Mouse (Mus musculus): ENCODE measurements around the gene Pla2g6. TPM values are rescaled to one million over a fixed set of nuclear protein-coding genes. Genes with fewer than 3 reads are reported as not detected.

Pla2g6 gene
- total RNA-seq (2014; fragmentation: Nextera tagmentation) (26.7 and 34.4 TPM in 2 replicates), total RNA-seq (2017) (8.0 and 12.4 TPM in 2 replicates)

GRCm38 (mm10) chr15:79328058-79328938 is at the start of gene Pla2g6:
TSS of gene Pla2g6 (minus strand) at chr15:79328390.
- ATAC-seq (replicated peaks; ENCODE audit: low FRiP score, low TSS enrichment, poor library complexity, severe bottlenecking): peak; percentile 93

GRCm38 (mm10) chr15:79377681-79378080 is 49.5 kb upstream of the Pla2g6 start:
- ATAC-seq (replicated peaks; ENCODE audit: low FRiP score, low TSS enrichment, poor library complexity, severe bottlenecking): no peak

- ATAC-seq (replicated peaks; ENCODE audit: low FRiP score, low TSS enrichment, poor library complexity, severe bottlenecking): no peak
These were observed 46.6 kb upstream of the Pla2g6 start for GRCm38 (mm10) chr15:79374760-79375159.

GRCm38 (mm10) chr15:79370281-79370843 is 42.2 kb upstream of the Pla2g6 start:
- ATAC-seq (replicated peaks; ENCODE audit: low FRiP score, low TSS enrichment, poor library complexity, severe bottlenecking): no peak

GRCm38 (mm10) chr15:79369452-79370280 is 41.5 kb upstream of the Pla2g6 start:
- no peak for ATAC-seq (replicated peaks; ENCODE audit: low FRiP score, low TSS enrichment, poor library complexity, severe bottlenecking)

- ATAC-seq (replicated peaks; ENCODE audit: low FRiP score, low TSS enrichment, poor library complexity, severe bottlenecking): no peak
These were observed 40.8 kb upstream of the Pla2g6 start for GRCm38 (mm10) chr15:79368861-79369440.

- no peak for ATAC-seq (replicated peaks; ENCODE audit: low FRiP score, low TSS enrichment, poor library complexity, severe bottlenecking)
These were observed 40.2 kb upstream of the Pla2g6 start for GRCm38 (mm10) chr15:79368313-79368811.

GRCm38 (mm10) chr15:79366402-79366801 is 38.2 kb upstream of the Pla2g6 start:
- no peak for ATAC-seq (replicated peaks; ENCODE audit: low FRiP score, low TSS enrichment, poor library complexity, severe bottlenecking)

- ATAC-seq (replicated peaks; ENCODE audit: low FRiP score, low TSS enrichment, poor library complexity, severe bottlenecking): no peak
These were observed 36.9 kb upstream of the Pla2g6 start for GRCm38 (mm10) chr15:79365068-79365467.

GRCm38 (mm10) chr15:79364120-79364519 is 35.9 kb upstream of the Pla2g6 start:
- no peak for ATAC-seq (replicated peaks; ENCODE audit: low FRiP score, low TSS enrichment, poor library complexity, severe bottlenecking)

GRCm38 (mm10) chr15:79361023-79361422 is 32.8 kb upstream of the Pla2g6 start:
- no peak for ATAC-seq (replicated peaks; ENCODE audit: low FRiP score, low TSS enrichment, poor library complexity, severe bottlenecking)

- ATAC-seq (replicated peaks; ENCODE audit: low FRiP score, low TSS enrichment, poor library complexity, severe bottlenecking): no peak
These were observed 32.2 kb upstream of the Pla2g6 start for GRCm38 (mm10) chr15:79360371-79360770.

GRCm38 (mm10) chr15:79359954-79360353 is 31.8 kb upstream of the Pla2g6 start:
- no peak for ATAC-seq (replicated peaks; ENCODE audit: low FRiP score, low TSS enrichment, poor library complexity, severe bottlenecking)

GRCm38 (mm10) chr15:79357974-79358690 is 29.9 kb upstream of the Pla2g6 start:
- ATAC-seq (replicated peaks; ENCODE audit: low FRiP score, low TSS enrichment, poor library complexity, severe bottlenecking): no peak

GRCm38 (mm10) chr15:79357036-79357911 is 29.1 kb upstream of the Pla2g6 start:
- ATAC-seq (replicated peaks; ENCODE audit: low FRiP score, low TSS enrichment, poor library complexity, severe bottlenecking): peak; percentile 59

GRCm38 (mm10) chr15:79356481-79356880 is 28.3 kb upstream of the Pla2g6 start:
- ATAC-seq (replicated peaks; ENCODE audit: low FRiP score, low TSS enrichment, poor library complexity, severe bottlenecking): no peak

GRCm38 (mm10) chr15:79354619-79355018 is 26.4 kb upstream of the Pla2g6 start:
- ATAC-seq (replicated peaks; ENCODE audit: low FRiP score, low TSS enrichment, poor library complexity, severe bottlenecking): no peak

All from megakaryocyte-erythroid progenitor cell, adult 5-6 weeks (primary cell).